Mouse (Mus musculus) embryonic facial prominence, embryonic 10.5 days (tissue): ENCODE data around the gene Prl2c2. TPM values are rescaled to one million over a fixed set of nuclear protein-coding genes. Genes with fewer than 3 reads are reported as not detected.
"Not testable (repeated sequence)": the region's sequence is repeated elsewhere in the genome, so short reads cannot be mapped to it uniquely, and the experiment has no call there.

Experiments used
- DNase-seq: peaks from one replicate; pipeline ENCODE4 v3.0.0-alpha.2; 2017; ENCODE audit warnings: low spot score
- H3K27ac ChIP-seq: fragments of 300-500 bp; sonication (generic); replicated peaks from 2 replicates; pipeline ENCODE4 v1.5.1; 2016; ENCODE audit warnings: mild to moderate bottlenecking
- H3K27me3 ChIP-seq: fragments of 300-500 bp; sonication (generic); replicated peaks from 2 replicates; pipeline ENCODE4 v1.6.1; 2016; ENCODE audit warnings: low read depth, mild to moderate bottlenecking; ENCODE audit not compliant: poor library complexity, severe bottlenecking
- H3K36me3 ChIP-seq: fragments of 300-500 bp; sonication (generic); replicated peaks from 2 replicates; pipeline ENCODE4 v1.6.1; 2016; ENCODE audit warnings: mild to moderate bottlenecking, moderate library complexity
- H3K4me1 ChIP-seq: fragments of 300-500 bp; sonication (generic); 2 replicates; pipeline ENCODE4 v1.6.1; 2016
- H3K4me3 ChIP-seq: fragments of 300-500 bp; sonication (generic); 2 replicates; pipeline ENCODE4 v1.5.1; 2016; ENCODE audit warnings: mild to moderate bottlenecking, moderate library complexity
- H3K9me3 ChIP-seq: fragments of 300-500 bp; sonication (generic); 2 replicates; pipeline ENCODE4 v1.6.1; 2016; ENCODE audit warnings: mild to moderate bottlenecking
- WGBS: fragments of 180-500 bp; shearing (Covaris S2); methylation state at CpG from one replicate; pipeline ENCODE4 v1.1.7; 2016; 5-methylcytosine and 5-hydroxymethylcytosine counted together
- polyA plus RNA-seq: library from polyadenylated mRNA; unstranded; fragments of >200 nt; fragmentation: Nextera tagmentation; extraction: Ambion mirVana; gene quantifications from 2 replicates; pipeline ENCODE4 v1.2.1, GENCODE M21; 2016

Gene Prl2c2
- not detected in 2 replicates for polyA plus RNA-seq

- not testable (repeated sequence) for H3K36me3 ChIP-seq, H3K27me3 ChIP-seq, H3K27ac ChIP-seq, H3K4me1 ChIP-seq, H3K4me3 ChIP-seq, H3K9me3 ChIP-seq, DNase-seq
- 68% methylated on average over 2 of the region's 2 CpGs for WGBS
Measured at GRCm38 (mm10) chr13:13005283-13005682, at the start of gene Prl2c2. Gene Prl2c2 (minus strand): TSS chr13:13005383.

GRCm38 (mm10) chr13:13025872-13026271, 20.7 kb upstream of the Prl2c2 start:
- not testable (repeated sequence) for DNase-seq, H3K27ac ChIP-seq, H3K9me3 ChIP-seq, H3K4me3 ChIP-seq, H3K4me1 ChIP-seq, H3K27me3 ChIP-seq, H3K36me3 ChIP-seq
- WGBS, result 73% methylated on average over 3 of the region's 3 CpGs

GRCm38 (mm10) chr13:13013993-13014549, 8.9 kb upstream of the Prl2c2 start:
- not testable (repeated sequence) for DNase-seq, H3K9me3 ChIP-seq, H3K4me1 ChIP-seq, H3K27ac ChIP-seq, H3K36me3 ChIP-seq, H3K27me3 ChIP-seq, H3K4me3 ChIP-seq
- 83% methylated on average over 2 of the region's 2 CpGs for WGBS

Other genes starting within 250 kb of the Prl2c2 start
- gene Prl2c3, start 205.3 kb downstream of the Prl2c2 start, polyA plus RNA-seq, result not detected in 2 replicates
- gene Prl2c5, start 177.3 kb upstream of the Prl2c2 start, polyA plus RNA-seq, result not detected in 2 replicates